Mouse (Mus musculus) intestine, embryonic 15.5 days (tissue): ENCODE results near the gene Stk25. TPM values are rescaled to one million over a fixed set of nuclear protein-coding genes. Genes with fewer than 3 reads are reported as not detected.
A peak's percentile ranks its signal among the peaks of the same experiment; 100 is the strongest.
"Not testable (repeated sequence)": the region's sequence is repeated elsewhere in the genome, so short reads cannot be mapped to it uniquely, and the experiment has no call there.

Source experiments
- ATAC-seq: fragments of 200-750 bp; cut with Nextera tagmentation; 2 replicates; pipeline ENCODE4 v1.8.0; 2017; ENCODE audit warnings: moderate TSS enrichment, moderate library complexity
- H3K27ac ChIP-seq: fragments of 300-500 bp; sonication (generic); 2 replicates; pipeline ENCODE4 v1.5.1; 2015; ENCODE audit warnings: mild to moderate bottlenecking, inconsistent platforms
- H3K27me3 ChIP-seq: fragments of 300-500 bp; sonication (generic); replicated peaks from 2 replicates; pipeline ENCODE4 v1.6.1; 2015; ENCODE audit warnings: inconsistent platforms
- H3K36me3 ChIP-seq: fragments of 300-500 bp; sonication (generic); 2 replicates; pipeline ENCODE4 v1.6.1; 2015; ENCODE audit warnings: inconsistent platforms
- H3K4me1 ChIP-seq: fragments of 300-500 bp; sonication (generic); replicated peaks from 2 replicates; pipeline ENCODE4 v1.6.1; 2015; ENCODE audit warnings: inconsistent platforms
- H3K4me2 ChIP-seq: fragments of 300-500 bp; sonication (generic); replicated peaks from 2 replicates; pipeline ENCODE4 v1.6.1; 2015; ENCODE audit warnings: mild to moderate bottlenecking, inconsistent platforms
- H3K4me3 ChIP-seq: fragments of 300-500 bp; sonication (generic); replicated peaks from 2 replicates; pipeline ENCODE4 v1.5.1; 2015; ENCODE audit warnings: inconsistent platforms
- H3K9ac ChIP-seq: fragments of 300-500 bp; sonication (generic); 2 replicates; pipeline ENCODE4 v1.6.1; 2015; ENCODE audit warnings: inconsistent platforms
- H3K9me3 ChIP-seq: fragments of 300-500 bp; sonication (generic); 2 replicates; pipeline ENCODE4 v1.6.1; 2016; ENCODE audit warnings: inconsistent platforms
- WGBS: fragments of 180-500 bp; shearing (Covaris S2); methylation state at CpG from one replicate; pipeline ENCODE4 v1.1.7; 2015; 5-methylcytosine and 5-hydroxymethylcytosine counted together
- polyA plus RNA-seq: library from polyadenylated mRNA; unstranded; fragments of >200 nt; fragmentation: Nextera tagmentation; extraction: Ambion mirVana; gene quantifications from 2 replicates; pipeline ENCODE4 v1.2.1, GENCODE M21; 2015

Gene Stk25
- polyA plus RNA-seq = 143 and 174 TPM in 2 replicates

GRCm38 (mm10) chr1:93658559-93658958 is at the start of gene Stk25:
TSS of gene Stk25 (minus strand) at chr1:93658659.
- ATAC-seq, H3K9me3 ChIP-seq, H3K27ac ChIP-seq, H3K9ac ChIP-seq, H3K36me3 ChIP-seq, H3K4me2 ChIP-seq, H3K27me3 ChIP-seq, H3K4me1 ChIP-seq, H3K4me3 ChIP-seq: not testable (repeated sequence)

GRCm38 (mm10) chr1:93705389-93705788 is 46.9 kb upstream of the Stk25 start:
- no peak overlapping the region for H3K4me3 ChIP-seq
- H3K9me3 ChIP-seq = no peaks in the 10 kb centered on the region
- H3K9ac ChIP-seq = no peak overlapping the region
- H3K4me2 ChIP-seq = no peak overlapping the region
- 75% methylated on average over 3 of the region's 3 CpGs for WGBS
- H3K4me1 ChIP-seq = no peaks in the 10 kb centered on the region
- H3K27ac ChIP-seq = no peak overlapping the region
- H3K27me3 ChIP-seq = no peaks in the 10 kb centered on the region
- ATAC-seq = no peak
- peaks cover 2% of the 10 kb centered on the region; the same call in 1 of the 2 replicates for H3K36me3 ChIP-seq

- Histone ChIP-seq H3K9me3 (no peaks in the 10 kb centered on the region), H3K4me3 (no peak overlapping the region), H3K27ac (no peak overlapping the region), H3K4me2 (no peak overlapping the region), H3K36me3 (peaks cover 2% of the 10 kb centered on the region; the same call in 1 of the 2 replicates), H3K4me1 (no peaks in the 10 kb centered on the region), H3K9ac (no peak overlapping the region), H3K27me3 (no peaks in the 10 kb centered on the region)
- no peak for ATAC-seq
- WGBS = 89% methylated on average over 9 of the region's 9 CpGs
Measured at GRCm38 (mm10) chr1:93704341-93704740, 45.9 kb upstream of the Stk25 start.

- Histone ChIP-seq H3K4me3 (no peak overlapping the region), H3K4me1 (no peaks in the 10 kb centered on the region), H3K9me3 (no peaks in the 10 kb centered on the region), H3K36me3 (peaks cover 2% of the 10 kb centered on the region; the same call in 1 of the 2 replicates), H3K9ac (no peak overlapping the region), H3K27me3 (no peaks in the 10 kb centered on the region), H3K4me2 (no peak overlapping the region), H3K27ac (0 out of 2 replicates have a peak overlapping the region, but pooled peaks have one; percentile 9)
- ATAC-seq = peak; percentile 80
- WGBS = 72% methylated on average over 10 of the region's 10 CpGs
Measured at GRCm38 (mm10) chr1:93703472-93704048, 45.1 kb upstream of the Stk25 start.

- Histone ChIP-seq H3K9ac (no peak overlapping the region), H3K4me2 (no peak overlapping the region), H3K4me1 (0 out of 2 replicates have a peak, but pooled peaks cover 7% of the 10 kb centered on the region), H3K4me3 (no peak overlapping the region), H3K9me3 (no peaks in the 10 kb centered on the region), H3K27ac (no peak overlapping the region), H3K36me3 (peaks cover 2% of the 10 kb centered on the region; the same call in 1 of the 2 replicates), H3K27me3 (no peaks in the 10 kb centered on the region)
- WGBS = 74% methylated on average over 1 of the region's 1 CpGs
- ATAC-seq = no peak
Measured at GRCm38 (mm10) chr1:93702106-93702505, 43.6 kb upstream of the Stk25 start.

GRCm38 (mm10) chr1:93699159-93699558 is 40.7 kb upstream of the Stk25 start:
- Histone ChIP-seq H3K9ac (no peak overlapping the region), H3K4me1 (0 out of 2 replicates have a peak, but pooled peaks cover 8% of the 10 kb centered on the region), H3K27me3 (no peaks in the 10 kb centered on the region), H3K27ac (no peak overlapping the region), H3K9me3 (no peaks in the 10 kb centered on the region), H3K4me2 (no peak overlapping the region), H3K36me3 (no peaks in the 10 kb centered on the region), H3K4me3 (no peak overlapping the region)
- WGBS = 79% methylated on average over 4 of the region's 4 CpGs
- ATAC-seq = no peak

- Histone ChIP-seq H3K9ac (no peak overlapping the region), H3K4me1 (0 out of 2 replicates have a peak, but pooled peaks cover 8% of the 10 kb centered on the region), H3K4me2 (no peak overlapping the region), H3K4me3 (no peak overlapping the region), H3K9me3 (no peaks in the 10 kb centered on the region), H3K36me3 (no peaks in the 10 kb centered on the region), H3K27ac (peak overlapping the region; percentile 8; the same call in 1 of the 2 replicates), H3K27me3 (no peaks in the 10 kb centered on the region)
- WGBS = 35% methylated on average over 3 of the region's 3 CpGs
- no peak for ATAC-seq
Measured at GRCm38 (mm10) chr1:93697317-93697716, 38.9 kb upstream of the Stk25 start.

- H3K36me3 ChIP-seq = no peaks in the 10 kb centered on the region
- H3K27me3 ChIP-seq = no peaks in the 10 kb centered on the region
- 76% methylated on average over 6 of the region's 6 CpGs for WGBS
- no peak overlapping the region for H3K27ac ChIP-seq
- no peaks in the 10 kb centered on the region for H3K9me3 ChIP-seq
- H3K4me1 ChIP-seq = 0 out of 2 replicates have a peak, but pooled peaks cover 8% of the 10 kb centered on the region
- no peak overlapping the region for H3K4me3 ChIP-seq
- H3K9ac ChIP-seq = no peak overlapping the region
- H3K4me2 ChIP-seq = no peak overlapping the region
- no peak for ATAC-seq
Measured at GRCm38 (mm10) chr1:93694966-93695365, 36.5 kb upstream of the Stk25 start.

- Histone ChIP-seq H3K4me2 (no peak overlapping the region), H3K36me3 (no peaks in the 10 kb centered on the region), H3K9ac (no peak overlapping the region), H3K4me3 (no peak overlapping the region), H3K27me3 (no peaks in the 10 kb centered on the region), H3K27ac (peak overlapping the region; percentile 5; the same call in 1 of the 2 replicates), H3K4me1 (peaks cover 8% of the 10 kb centered on the region; the same call in 1 of the 2 replicates), H3K9me3 (no peaks in the 10 kb centered on the region)
- ATAC-seq = peak; percentile 21
- 95% methylated on average over 10 of the region's 10 CpGs for whole genome bisulfite sequencing
Measured at GRCm38 (mm10) chr1:93693943-93694342, 35.5 kb upstream of the Stk25 start.

- Histone ChIP-seq H3K36me3 (no peaks in the 10 kb centered on the region), H3K4me3 (no peak overlapping the region), H3K9ac (no peak overlapping the region), H3K9me3 (no peaks in the 10 kb centered on the region), H3K27me3 (no peaks in the 10 kb centered on the region), H3K4me2 (no peak overlapping the region), H3K27ac (peak overlapping the region; percentile 5; the same call in 1 of the 2 replicates), H3K4me1 (peaks cover 8% of the 10 kb centered on the region; the same call in 1 of the 2 replicates)
- WGBS = 67% methylated on average over 3 of the region's 3 CpGs
- peak; percentile 68 for ATAC-seq
Measured at GRCm38 (mm10) chr1:93693502-93693901, 35.0 kb upstream of the Stk25 start.

- no peak overlapping the region for H3K27ac ChIP-seq
- no peak overlapping the region for H3K4me2 ChIP-seq
- peaks cover 8% of the 10 kb centered on the region for H3K4me1 ChIP-seq
- H3K36me3 ChIP-seq = no peaks in the 10 kb centered on the region
- H3K4me3 ChIP-seq = no peak overlapping the region
- 77% methylated on average over 9 of the region's 9 CpGs for WGBS
- no peaks in the 10 kb centered on the region for H3K9me3 ChIP-seq
- H3K9ac ChIP-seq = no peak overlapping the region
- peak; percentile 18; the same call in 1 of the 2 replicates for ATAC-seq
- H3K27me3 ChIP-seq = no peaks in the 10 kb centered on the region
Measured at GRCm38 (mm10) chr1:93692773-93693172, 34.3 kb upstream of the Stk25 start.

- Histone ChIP-seq H3K9me3 (no peaks in the 10 kb centered on the region), H3K27ac (no peak overlapping the region), H3K9ac (no peak overlapping the region), H3K4me2 (no peak overlapping the region), H3K4me3 (no peak overlapping the region), H3K27me3 (no peaks in the 10 kb centered on the region), H3K4me1 (no peaks in the 10 kb centered on the region; the same call in none of the 2 replicates), H3K36me3 (no peaks in the 10 kb centered on the region)
- 67% methylated on average over 10 of the region's 10 CpGs for WGBS
- ATAC-seq = peak; percentile 40
Measured at GRCm38 (mm10) chr1:93691786-93692357, 33.4 kb upstream of the Stk25 start.

GRCm38 (mm10) chr1:93691106-93691505 is 32.6 kb upstream of the Stk25 start:
- no peaks in the 10 kb centered on the region for H3K9me3 ChIP-seq
- H3K9ac ChIP-seq = no peak overlapping the region
- WGBS = 89% methylated on average over 8 of the region's 8 CpGs
- H3K27me3 ChIP-seq = no peaks in the 10 kb centered on the region
- H3K27ac ChIP-seq = no peak overlapping the region
- H3K36me3 ChIP-seq = no peaks in the 10 kb centered on the region
- H3K4me3 ChIP-seq = no peak overlapping the region
- H3K4me1 ChIP-seq = peaks cover 7% of the 10 kb centered on the region
- no peak for ATAC-seq
- no peak overlapping the region for H3K4me2 ChIP-seq
